Mouse (Mus musculus) lung, adult 2 months (tissue): ENCODE measurements around the gene Cpsf4l.

ENCODE experiments used
- CTCF ChIP-seq: fragments of 200-500 bp; IDR thresholded peaks from 2 replicates; pipeline ENCODE4 v1.5.1; 2011; ENCODE audit warnings: mild to moderate bottlenecking, low read length, control low read depth; ENCODE audit not compliant: insufficient read depth
- POLR2A ChIP-seq: fragments of 200-500 bp; IDR thresholded peaks from 2 replicates; pipeline ENCODE4 v1.6.1; 2011; ENCODE audit warnings: low read depth, mild to moderate bottlenecking, control low read depth, low read length, borderline replicate concordance; ENCODE audit errors: extremely low read depth

- TF ChIP-seq CTCF (no peak), POLR2A (no peak)
These were observed 22.8 kb downstream of the Cpsf4l start for GRCm38 (mm10) chr11:113687031-113687430.
